Mouse (Mus musculus): Measurements from ENCODE around the gene Frmd4a. TPM values are rescaled to one million over a fixed set of nuclear protein-coding genes. Genes with fewer than 3 reads are reported as not detected.

Frmd4a gene
- total and polyA plus RNA-seq, 3 experiments, result 32.6 to 55.7 (median 43.6) TPM

DNA sequence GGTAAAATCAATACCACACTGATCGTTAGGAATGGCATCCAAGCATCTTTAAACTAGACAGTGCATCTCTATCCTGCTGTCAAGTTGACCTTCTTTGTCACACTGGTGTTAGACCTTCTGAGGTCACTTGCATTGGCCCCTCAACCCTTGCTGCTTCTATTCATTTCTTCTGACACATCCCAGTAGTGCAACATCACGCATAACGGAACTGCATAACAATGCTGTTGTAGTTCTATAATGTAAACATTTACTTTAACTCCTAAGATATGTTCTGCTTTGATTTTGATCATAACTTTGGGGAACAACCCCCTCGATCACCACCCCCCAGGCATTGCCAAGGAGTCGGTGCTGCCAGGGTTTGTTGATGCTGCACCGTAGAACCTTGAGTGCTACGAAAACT is 558.5 kb downstream of the Frmd4a start:
- no peak for ATAC-seq (ENCODE audit: extremely low read depth, insufficient number of reproducible peaks, low FRiP score, poor library complexity, severe bottlenecking)
- Histone ChIP-seq H3K27me3 (ENCODE audit: insufficient read depth, low read length) (no peaks in the 10 kb centered on the region), H3K4me1 (ENCODE audit: insufficient read depth, low read depth, low read length) (peaks cover 28% of the 10 kb centered on the region), H3K4me3 (ENCODE audit: low read depth, low read length) (no peak overlapping the region), H3K9me3 (replicated peaks) (no peaks in the 10 kb centered on the region), H3K36me3 (replicated peaks) (peaks cover 96% of the 10 kb centered on the region)
- no peak for DNase-seq (ENCODE audit: low spot score)
- no peak for TF ChIP-seq GATA1 (IDR thresholded peaks at IDR 0.05; ENCODE audit: borderline replicate concordance, low read length)
- TF ChIP-seq CTCF (IDR thresholded peaks at IDR 0.05; ENCODE audit: low read depth, low read length), result no peak
- no peak for TF ChIP-seq TAL1 (conservative IDR thresholded peaks at IDR 0.05; ENCODE audit: low read depth, low read length)
- TF ChIP-seq POLR2AphosphoS5 (IDR thresholded peaks at IDR 0.05; ENCODE audit: insufficient replicate concordance, low read depth, low read length), result no peak
- no peak for TF ChIP-seq GATA2 (IDR thresholded peaks at IDR 0.05; ENCODE audit: borderline replicate concordance, low read depth, low read length)

- no peak for DNase-seq (ENCODE audit: low spot score)
- TF ChIP-seq GATA1 (IDR thresholded peaks at IDR 0.05; ENCODE audit: borderline replicate concordance, low read length) (no peak), POLR2AphosphoS5 (IDR thresholded peaks at IDR 0.05; ENCODE audit: insufficient replicate concordance, low read depth, low read length) (no peak), GATA2 (IDR thresholded peaks at IDR 0.05; ENCODE audit: borderline replicate concordance, low read depth, low read length) (no peak), TAL1 (conservative IDR thresholded peaks at IDR 0.05; ENCODE audit: low read depth, low read length) (no peak)
- Histone ChIP-seq H3K4me3 (ENCODE audit: low read depth, low read length) (no peak overlapping the region), H3K4me1 (ENCODE audit: insufficient read depth, low read depth, low read length) (peaks cover 10% of the 10 kb centered on the region), H3K27me3 (ENCODE audit: insufficient read depth, low read length) (no peaks in the 10 kb centered on the region), H3K36me3 (replicated peaks) (peaks cover 99% of the 10 kb centered on the region), H3K9me3 (replicated peaks) (no peaks in the 10 kb centered on the region)
- ATAC-seq (ENCODE audit: extremely low read depth, insufficient number of reproducible peaks, low FRiP score, poor library complexity, severe bottlenecking), result no peak
These were observed 560.8 kb downstream of the Frmd4a start for GRCm38 (mm10) chr2:4578291-4578690.

- ATAC-seq (ENCODE audit: extremely low read depth, insufficient number of reproducible peaks, low FRiP score, poor library complexity, severe bottlenecking) (no peak), DNase-seq (ENCODE audit: low spot score) (no peak)
- Histone ChIP-seq H3K27me3 (ENCODE audit: insufficient read depth, low read length) (no peaks in the 10 kb centered on the region), H3K9me3 (replicated peaks) (no peaks in the 10 kb centered on the region), H3K36me3 (replicated peaks) (peaks cover 95% of the 10 kb centered on the region), H3K4me1 (ENCODE audit: insufficient read depth, low read depth, low read length) (peaks cover 4% of the 10 kb centered on the region; the same call in 1 of the 2 replicates), H3K4me3 (ENCODE audit: low read depth, low read length) (no peak overlapping the region)
- TF ChIP-seq POLR2AphosphoS5 (IDR thresholded peaks at IDR 0.05; ENCODE audit: insufficient replicate concordance, low read depth, low read length), result no peak
These were observed 562.0 kb downstream of the Frmd4a start for GRCm38 (mm10) chr2:4579357-4580068.

DNA sequence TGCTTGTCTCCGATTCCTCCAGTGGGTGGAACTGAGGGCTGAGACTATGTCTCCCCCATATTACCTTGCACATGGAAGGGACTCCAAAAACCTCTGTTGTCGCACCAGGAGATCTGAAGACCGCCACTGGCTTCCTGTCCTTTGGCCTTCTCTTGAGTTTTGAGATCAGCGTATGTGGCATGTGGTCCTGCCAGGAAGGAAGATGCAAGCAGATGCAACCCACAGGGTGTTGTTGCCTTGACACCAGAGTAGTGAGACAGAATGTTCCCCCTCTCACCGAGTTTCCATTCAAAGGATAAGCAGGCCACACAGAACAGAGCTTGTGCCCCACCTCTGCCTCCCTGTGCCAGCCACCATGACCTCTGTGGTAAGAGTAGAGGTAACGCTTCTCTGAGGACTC is 563.1 kb downstream of the Frmd4a start:
- DNase-seq (ENCODE audit: low spot score) (no peak), ATAC-seq (ENCODE audit: extremely low read depth, insufficient number of reproducible peaks, low FRiP score, poor library complexity, severe bottlenecking) (no peak)
- H3K4me3 ChIP-seq (ENCODE audit: low read depth, low read length), result no peak overlapping the region
- TF ChIP-seq POLR2AphosphoS5 (IDR thresholded peaks at IDR 0.05; ENCODE audit: insufficient replicate concordance, low read depth, low read length) (no peak), GATA2 (IDR thresholded peaks at IDR 0.05; ENCODE audit: borderline replicate concordance, low read depth, low read length) (no peak), TAL1 (conservative IDR thresholded peaks at IDR 0.05; ENCODE audit: low read depth, low read length) (no peak), GATA1 (IDR thresholded peaks at IDR 0.05; ENCODE audit: borderline replicate concordance, low read length) (no peak), CTCF (IDR thresholded peaks at IDR 0.05; ENCODE audit: low read depth, low read length) (no peak)
- peaks cover 95% of the 10 kb centered on the region for H3K36me3 ChIP-seq (replicated peaks)
- H3K9me3 ChIP-seq (replicated peaks), result no peaks in the 10 kb centered on the region
- no peaks in the 10 kb centered on the region for H3K4me1 ChIP-seq (ENCODE audit: insufficient read depth, low read depth, low read length)
- no peaks in the 10 kb centered on the region for H3K27me3 ChIP-seq (ENCODE audit: insufficient read depth, low read length)

GRCm38 (mm10) chr2:4582930-4583329 is 565.4 kb downstream of the Frmd4a start:
- TF ChIP-seq GATA1 (IDR thresholded peaks at IDR 0.05; ENCODE audit: borderline replicate concordance, low read length), result no peak
- no peak for TF ChIP-seq POLR2AphosphoS5 (IDR thresholded peaks at IDR 0.05; ENCODE audit: insufficient replicate concordance, low read depth, low read length)
- no peak for TF ChIP-seq GATA2 (IDR thresholded peaks at IDR 0.05; ENCODE audit: borderline replicate concordance, low read depth, low read length)
- no peak for TF ChIP-seq TAL1 (conservative IDR thresholded peaks at IDR 0.05; ENCODE audit: low read depth, low read length)
- no peak for TF ChIP-seq CTCF (IDR thresholded peaks at IDR 0.05; ENCODE audit: low read depth, low read length)
- Histone ChIP-seq H3K4me3 (ENCODE audit: low read depth, low read length) (no peak overlapping the region), H3K27me3 (ENCODE audit: insufficient read depth, low read length) (no peaks in the 10 kb centered on the region), H3K4me1 (ENCODE audit: insufficient read depth, low read depth, low read length) (no peaks in the 10 kb centered on the region), H3K36me3 (replicated peaks) (peaks cover 94% of the 10 kb centered on the region), H3K9me3 (replicated peaks) (no peaks in the 10 kb centered on the region)
- ATAC-seq (ENCODE audit: extremely low read depth, insufficient number of reproducible peaks, low FRiP score, poor library complexity, severe bottlenecking) (no peak), DNase-seq (ENCODE audit: low spot score) (no peak)

DNA sequence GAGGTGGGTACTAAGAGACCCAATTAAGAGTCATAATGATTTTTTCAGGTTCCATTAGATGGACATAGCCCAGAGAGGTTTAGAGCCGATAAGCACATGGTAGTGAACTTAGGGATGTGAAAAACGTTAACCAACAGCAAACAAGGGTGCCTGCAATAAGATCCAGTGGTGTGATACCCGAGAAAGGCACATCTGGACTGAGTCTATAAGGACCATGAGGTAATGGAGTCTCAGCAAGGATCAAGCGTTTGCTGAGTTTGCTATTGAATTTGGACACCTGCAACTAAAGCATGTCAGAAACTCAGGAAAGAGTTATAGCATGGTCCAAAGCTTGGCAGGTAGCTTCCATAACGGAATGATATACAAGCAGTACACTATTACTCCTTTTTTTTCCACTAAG is 566.7 kb downstream of the Frmd4a start:
- Histone ChIP-seq H3K9me3 (replicated peaks) (no peaks in the 10 kb centered on the region), H3K36me3 (replicated peaks) (peaks cover 94% of the 10 kb centered on the region), H3K4me3 (ENCODE audit: low read depth, low read length) (no peak overlapping the region), H3K4me1 (ENCODE audit: insufficient read depth, low read depth, low read length) (no peaks in the 10 kb centered on the region), H3K27me3 (ENCODE audit: insufficient read depth, low read length) (no peaks in the 10 kb centered on the region)
- ATAC-seq (ENCODE audit: extremely low read depth, insufficient number of reproducible peaks, low FRiP score, poor library complexity, severe bottlenecking), result no peak
- TF ChIP-seq TAL1 (conservative IDR thresholded peaks at IDR 0.05; ENCODE audit: low read depth, low read length) (no peak), GATA1 (IDR thresholded peaks at IDR 0.05; ENCODE audit: borderline replicate concordance, low read length) (no peak), POLR2AphosphoS5 (IDR thresholded peaks at IDR 0.05; ENCODE audit: insufficient replicate concordance, low read depth, low read length) (no peak)
- no peak for DNase-seq (ENCODE audit: low spot score)

Measured in G1E (cell line).